Mouse (Mus musculus): ENCODE data around the gene Gm6880. TPM values are rescaled to one million over a fixed set of nuclear protein-coding genes. Genes with fewer than 3 reads are reported as not detected.
"Not testable (repeated sequence)": the region's sequence is repeated elsewhere in the genome, so short reads cannot be mapped to it uniquely, and the experiment has no call there.

Gene Gm6880
- not detected in 2 replicates for total RNA-seq (2015; ENCODE audit: low replicate concordance)
- not detected in 2 replicates for total RNA-seq (2017; ENCODE audit: low replicate concordance)

GRCm38 (mm10) chrX:74481349-74481885 lies at the start of gene Gm6880:
Gene Gm6880, minus strand, starts transcription at chrX:74481399.
- not testable (repeated sequence) for ATAC-seq (replicated peaks; ENCODE audit: low FRiP score, poor library complexity, severe bottlenecking)

- ATAC-seq (replicated peaks; ENCODE audit: low FRiP score, poor library complexity, severe bottlenecking), result not testable (repeated sequence)
These were observed 36.3 kb upstream of the Gm6880 start for GRCm38 (mm10) chrX:74517461-74517860.

- no peak for ATAC-seq (replicated peaks; ENCODE audit: low FRiP score, poor library complexity, severe bottlenecking)
These were observed 15.9 kb upstream of the Gm6880 start for GRCm38 (mm10) chrX:74497131-74497530.

- no peak for ATAC-seq (replicated peaks; ENCODE audit: low FRiP score, poor library complexity, severe bottlenecking)
These were observed 28.4 kb downstream of the Gm6880 start for GRCm38 (mm10) chrX:74452773-74453172.

- ATAC-seq (replicated peaks; ENCODE audit: low FRiP score, poor library complexity, severe bottlenecking), result no peak
These were observed 29.9 kb downstream of the Gm6880 start for GRCm38 (mm10) chrX:74451157-74451912.

Other genes starting within 250 kb of the Gm6880 start
- 103 and 114 TPM in 2 replicates for gene Flna, start 231.6 kb downstream of the Gm6880 start, total RNA-seq (2015; ENCODE audit: low replicate concordance)
- 122 and 133 TPM in 2 replicates for gene Flna, start 231.6 kb downstream of the Gm6880 start, total RNA-seq (2017; ENCODE audit: low replicate concordance)
- 39.3 and 44.4 TPM in 2 replicates for gene Emd, start 226.7 kb downstream of the Gm6880 start, total RNA-seq (2015; ENCODE audit: low replicate concordance)
- gene Emd, start 226.7 kb downstream of the Gm6880 start, total RNA-seq (2017; ENCODE audit: low replicate concordance), result 23.2 and 29.5 TPM in 2 replicates
- gene Rpl10, start 210.6 kb downstream of the Gm6880 start, total RNA-seq (2015; ENCODE audit: low replicate concordance), result 718 and 731 TPM in 2 replicates
- 354 and 377 TPM in 2 replicates for gene Rpl10, start 210.6 kb downstream of the Gm6880 start, total RNA-seq (2017; ENCODE audit: low replicate concordance)
- 41.8 and 53.2 TPM in 2 replicates for gene Taz, start 199.5 kb downstream of the Gm6880 start, total RNA-seq (2015; ENCODE audit: low replicate concordance)
- 13.8 and 18.6 TPM in 2 replicates for gene Taz, start 199.5 kb downstream of the Gm6880 start, total RNA-seq (2017; ENCODE audit: low replicate concordance)
- 108 and 154 TPM in 2 replicates for gene Dnase1l1, start 199.1 kb downstream of the Gm6880 start, total RNA-seq (2015; ENCODE audit: low replicate concordance)
- gene Dnase1l1, start 199.1 kb downstream of the Gm6880 start, total RNA-seq (2017; ENCODE audit: low replicate concordance), result 73.7 and 110 TPM in 2 replicates
- 251 and 260 TPM in 2 replicates for gene Atp6ap1, start 184.3 kb downstream of the Gm6880 start, total RNA-seq (2015; ENCODE audit: low replicate concordance)
- gene Atp6ap1, start 184.3 kb downstream of the Gm6880 start, total RNA-seq (2017; ENCODE audit: low replicate concordance), result 152 and 179 TPM in 2 replicates
- 185 and 200 TPM in 2 replicates for gene Gdi1, start 176.4 kb downstream of the Gm6880 start, total RNA-seq (2015; ENCODE audit: low replicate concordance)
- 65.1 and 108 TPM in 2 replicates for gene Gdi1, start 176.4 kb downstream of the Gm6880 start, total RNA-seq (2017; ENCODE audit: low replicate concordance)
- gene Fam50a, start 168.4 kb downstream of the Gm6880 start, total RNA-seq (2015; ENCODE audit: low replicate concordance), result 20.5 and 38.1 TPM in 2 replicates
- gene Fam50a, start 168.4 kb downstream of the Gm6880 start, total RNA-seq (2017; ENCODE audit: low replicate concordance), result 30.1 and 43.0 TPM in 2 replicates
- gene Plxna3, start 152.3 kb downstream of the Gm6880 start, total RNA-seq (2015; ENCODE audit: low replicate concordance), result not detected in 2 replicates
- gene Plxna3, start 152.3 kb downstream of the Gm6880 start, total RNA-seq (2017; ENCODE audit: low replicate concordance), result not detected in 2 replicates
- 15.1 and 20.9 TPM in 2 replicates for gene Lage3, start 127.8 kb downstream of the Gm6880 start, total RNA-seq (2015; ENCODE audit: low replicate concordance)
- gene Lage3, start 127.8 kb downstream of the Gm6880 start, total RNA-seq (2017; ENCODE audit: low replicate concordance), result 8.2 and 9.5 TPM in 2 replicates
- 32.4 and 36.9 TPM in 2 replicates for gene Ubl4a, start 108.2 kb downstream of the Gm6880 start, total RNA-seq (2015; ENCODE audit: low replicate concordance)
- gene Ubl4a, start 108.2 kb downstream of the Gm6880 start, total RNA-seq (2017; ENCODE audit: low replicate concordance), result 5.3 and 11.0 TPM in 2 replicates
- 1.8 and 9.6 TPM in 2 replicates for gene Slc10a3, start 108.0 kb downstream of the Gm6880 start, total RNA-seq (2015; ENCODE audit: low replicate concordance)
- 2.2 TPM in 1 of 2 replicates, not detected in the other for gene Slc10a3, start 108.0 kb downstream of the Gm6880 start, total RNA-seq (2017; ENCODE audit: low replicate concordance)
- 6.3 and 12.3 TPM in 2 replicates for gene Fam3a, start 88.1 kb downstream of the Gm6880 start, total RNA-seq (2015; ENCODE audit: low replicate concordance)
- 0.68 and 3.6 TPM in 2 replicates for gene Fam3a, start 88.1 kb downstream of the Gm6880 start, total RNA-seq (2017; ENCODE audit: low replicate concordance)
- 5.4 and 16.2 TPM in 2 replicates for gene Ikbkg, start 88.1 kb downstream of the Gm6880 start, total RNA-seq (2015; ENCODE audit: low replicate concordance)
- gene Ikbkg, start 88.1 kb downstream of the Gm6880 start, total RNA-seq (2017; ENCODE audit: low replicate concordance), result 12.8 and 16.8 TPM in 2 replicates
- 63.7 and 64.9 TPM in 2 replicates for gene G6pdx, start 52.2 kb downstream of the Gm6880 start, total RNA-seq (2015; ENCODE audit: low replicate concordance)
- 38.5 and 45.2 TPM in 2 replicates for gene G6pdx, start 52.2 kb downstream of the Gm6880 start, total RNA-seq (2017; ENCODE audit: low replicate concordance)
- not detected in 2 replicates for gene Olfr1326-ps1, start 93.5 kb upstream of the Gm6880 start, total RNA-seq (2015; ENCODE audit: low replicate concordance)
- gene Olfr1326-ps1, start 93.5 kb upstream of the Gm6880 start, total RNA-seq (2017; ENCODE audit: low replicate concordance), result not detected in 2 replicates
- gene Olfr1325, start 111.3 kb upstream of the Gm6880 start, total RNA-seq (2015; ENCODE audit: low replicate concordance), result not detected in 2 replicates
- 0.13 TPM in 1 of 2 replicates, not detected in the other for gene Olfr1325, start 111.3 kb upstream of the Gm6880 start, total RNA-seq (2017; ENCODE audit: low replicate concordance)
- not detected in 2 replicates for gene Gm5640, start 164.2 kb upstream of the Gm6880 start, total RNA-seq (2015; ENCODE audit: low replicate concordance)
- not detected in 2 replicates for gene Gm5640, start 164.2 kb upstream of the Gm6880 start, total RNA-seq (2017; ENCODE audit: low replicate concordance)